Mouse (Mus musculus): ENCODE measurements at regions not wholly inside any gene's neighbourhood (a gene's known extent, or its start where the extent isn't known, plus 50 kb on each side); places are given as distances from the start of the nearest gene placed in this dataset.
A peak's percentile ranks its signal among the peaks of the same experiment; 100 is the strongest.

DNA sequence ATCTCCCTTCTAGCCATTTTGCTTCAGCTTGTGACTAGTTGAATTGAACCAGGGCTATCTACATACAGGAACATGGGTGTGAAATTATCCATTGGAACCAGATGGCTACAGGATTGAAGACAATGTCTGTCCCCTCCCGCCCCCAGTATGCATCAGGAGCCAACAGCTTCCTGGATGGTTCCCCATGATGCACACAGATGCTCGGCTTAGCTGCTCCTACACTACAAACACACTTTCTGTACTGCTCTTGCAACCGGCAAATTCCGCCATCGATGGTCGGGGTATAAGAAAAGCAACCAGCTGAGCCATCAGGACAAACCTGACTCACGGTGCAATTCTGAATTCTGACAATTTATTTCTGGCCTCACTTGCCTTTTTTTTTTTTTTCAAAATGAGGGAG, 258.9 kb downstream of the Tle3 start:
- DNase-seq (ENCODE audit: low spot score) = no peak
- H3K4me1 ChIP-seq = peaks cover 23% of the 10 kb centered on the region
- H3K36me3 ChIP-seq (replicated peaks) = no peaks in the 10 kb centered on the region
- no peak overlapping the region for H3K27ac ChIP-seq (replicated peaks)
- no peaks in the 10 kb centered on the region for H3K9me3 ChIP-seq
- no peak overlapping the region for H3K4me3 ChIP-seq
- WGBS = 88% methylated on average over 7 of the region's 7 CpGs
- H3K27me3 ChIP-seq (replicated peaks; ENCODE audit: low read depth, poor library complexity, severe bottlenecking) = peaks cover 31% of the 10 kb centered on the region; the same call in 1 of the 2 replicates

DNA sequence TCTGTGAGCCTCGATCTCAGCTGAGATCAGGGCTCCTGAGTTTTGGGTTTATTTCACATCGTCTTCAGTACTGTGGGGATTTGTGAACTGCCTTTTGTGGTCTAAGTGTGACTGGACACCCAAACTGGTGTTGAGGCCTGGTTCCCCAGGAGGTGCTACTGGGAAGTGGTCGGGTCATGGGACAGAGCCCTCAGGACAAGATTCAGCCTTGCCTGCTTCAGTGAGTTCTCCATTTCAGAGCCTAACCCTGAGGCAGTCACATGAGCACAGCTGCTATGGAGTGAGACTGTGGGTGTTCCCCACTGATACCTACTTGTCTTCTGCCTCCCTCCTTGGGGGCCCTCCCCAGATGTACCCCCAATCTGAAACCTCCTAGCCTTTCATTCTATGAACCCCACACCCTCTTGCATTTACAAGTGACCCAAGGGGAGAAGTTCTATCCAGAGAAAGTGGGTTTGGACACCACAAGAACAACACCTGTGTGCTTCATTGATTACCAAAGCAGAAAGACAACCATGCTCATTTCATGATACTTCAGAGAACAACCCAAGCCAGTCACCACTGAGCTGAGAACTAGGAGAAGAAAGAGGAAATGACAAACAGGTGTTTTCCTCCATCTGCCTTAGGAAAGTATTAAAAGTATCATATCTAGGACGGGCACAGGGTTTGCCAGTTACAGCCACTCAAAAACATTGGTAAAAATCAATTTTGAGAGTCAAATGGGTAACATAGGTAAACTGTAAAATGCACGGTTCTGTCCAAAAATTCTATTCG, 255.8 kb downstream of the Tle3 start:
- DNase-seq (ENCODE audit: low spot score) = no peak
- no peak overlapping the region for H3K4me3 ChIP-seq
- H3K27ac ChIP-seq (replicated peaks) = no peak overlapping the region
- H3K36me3 ChIP-seq (replicated peaks) = no peaks in the 10 kb centered on the region
- H3K27me3 ChIP-seq (replicated peaks; ENCODE audit: low read depth, poor library complexity, severe bottlenecking) = peaks cover 41% of the 10 kb centered on the region
- H3K9me3 ChIP-seq = no peaks in the 10 kb centered on the region
- H3K4me1 ChIP-seq = peaks cover 40% of the 10 kb centered on the region
- WGBS = 73% methylated on average over 6 of the region's 6 CpGs

DNA sequence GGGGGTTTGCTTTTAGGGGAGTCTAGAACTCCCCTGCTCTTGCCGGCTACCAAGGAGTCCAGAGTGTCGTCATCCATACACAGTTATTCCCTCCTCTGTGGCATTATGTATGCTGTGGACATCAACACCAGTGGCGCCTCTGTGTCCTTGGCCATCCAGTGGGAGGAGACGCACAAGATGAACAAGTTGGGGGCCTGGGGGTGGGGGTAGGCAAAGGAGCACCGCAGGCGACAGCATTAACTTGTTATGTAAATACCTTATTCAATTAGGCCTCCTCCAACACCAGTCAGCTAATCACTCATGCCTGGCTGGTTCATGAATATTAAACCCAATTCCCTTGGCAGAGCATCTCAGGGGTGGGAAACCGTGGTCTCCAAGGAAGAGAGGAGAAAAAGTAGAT, 250.8 kb downstream of the Tle3 start:
- Histone ChIP-seq H3K36me3 (replicated peaks) (no peaks in the 10 kb centered on the region), H3K4me3 (no peak overlapping the region), H3K27me3 (replicated peaks; ENCODE audit: low read depth, poor library complexity, severe bottlenecking) (peaks cover 57% of the 10 kb centered on the region), H3K9me3 (no peaks in the 10 kb centered on the region), H3K27ac (replicated peaks) (no peak overlapping the region), H3K4me1 (peaks cover 80% of the 10 kb centered on the region)
- WGBS = 42% methylated on average over 7 of the region's 7 CpGs
- DNase-seq (ENCODE audit: low spot score) = no peak

DNA sequence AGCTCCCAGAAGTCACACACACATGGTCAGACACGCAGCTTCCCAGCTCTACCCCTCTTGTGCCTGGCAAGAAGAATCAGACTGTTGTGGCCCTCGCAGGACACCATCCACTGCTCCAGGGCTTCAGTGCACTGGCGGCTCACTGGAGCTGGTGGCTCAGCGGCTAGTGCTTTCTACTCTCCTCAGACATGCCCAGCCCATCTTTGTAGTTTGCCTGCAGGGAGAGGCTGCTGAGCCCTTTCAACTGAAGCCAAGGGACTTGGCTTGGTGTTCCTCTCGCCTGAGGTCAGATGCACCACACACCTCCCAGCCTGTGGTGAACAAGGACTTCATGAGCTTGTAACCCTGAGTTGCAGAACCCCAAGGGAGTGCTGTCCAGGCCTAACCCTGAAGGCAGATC, 249.8 kb downstream of the Tle3 start:
- WGBS = 79% methylated on average over 5 of the region's 5 CpGs
- H3K27ac ChIP-seq (replicated peaks) = no peak overlapping the region; the same call in 1 of the 2 replicates
- no peak overlapping the region for H3K4me3 ChIP-seq
- no peak for DNase-seq (ENCODE audit: low spot score)
- H3K4me1 ChIP-seq = peaks cover 80% of the 10 kb centered on the region
- H3K27me3 ChIP-seq (replicated peaks; ENCODE audit: low read depth, poor library complexity, severe bottlenecking) = peaks cover 50% of the 10 kb centered on the region
- H3K9me3 ChIP-seq = no peaks in the 10 kb centered on the region
- no peaks in the 10 kb centered on the region for H3K36me3 ChIP-seq (replicated peaks)

DNA sequence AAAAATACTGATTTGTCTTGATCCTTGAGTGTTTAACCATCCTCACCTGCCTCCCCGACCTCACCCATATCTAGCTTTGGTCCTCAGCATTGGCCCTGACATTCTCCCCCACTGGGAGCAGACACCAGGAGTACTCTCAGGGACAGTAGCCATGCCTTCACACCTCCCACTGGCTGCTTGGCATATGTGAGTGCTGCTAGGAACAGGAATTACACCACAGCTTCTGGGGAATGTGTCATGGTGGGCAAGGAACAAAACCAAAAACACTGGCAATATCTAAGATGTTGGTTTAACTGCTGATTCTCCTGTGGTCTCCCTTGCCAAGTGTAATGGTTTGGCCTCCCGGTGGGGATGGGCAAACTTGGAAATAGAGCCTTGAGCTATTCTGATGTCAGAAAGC, 248.6 kb downstream of the Tle3 start:
- Histone ChIP-seq H3K4me1 (peaks cover 71% of the 10 kb centered on the region), H3K36me3 (replicated peaks) (no peaks in the 10 kb centered on the region), H3K9me3 (no peaks in the 10 kb centered on the region), H3K27ac (replicated peaks) (0 out of 2 replicates have a peak overlapping the region, but pooled peaks have one; percentile 4), H3K4me3 (no peak overlapping the region), H3K27me3 (replicated peaks; ENCODE audit: low read depth, poor library complexity, severe bottlenecking) (peaks cover 40% of the 10 kb centered on the region)
- 58% methylated on average over 2 of the region's 2 CpGs for WGBS
- DNase-seq (ENCODE audit: low spot score) = no peak

DNA sequence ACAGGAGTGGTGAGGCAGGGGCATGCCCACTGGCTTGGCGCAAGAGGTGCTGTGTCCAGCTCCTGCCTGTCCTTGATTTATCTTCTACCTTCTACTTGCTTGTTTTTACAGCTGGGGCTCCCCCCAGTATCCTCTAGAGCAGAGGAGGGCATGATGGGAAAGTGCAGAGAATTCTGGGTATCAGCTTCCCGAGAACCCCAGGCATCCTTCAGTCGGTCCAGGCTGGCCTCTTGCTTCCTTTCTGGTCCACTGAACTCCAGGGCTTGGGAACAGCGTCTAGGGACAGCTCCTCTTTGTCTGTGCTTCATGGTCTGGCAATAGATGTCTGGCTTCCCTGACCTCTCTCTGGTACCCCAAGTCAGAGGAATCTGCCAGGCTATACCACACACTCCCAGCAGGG, 247.9 kb downstream of the Tle3 start:
- Histone ChIP-seq H3K4me3 (no peak overlapping the region), H3K9me3 (no peaks in the 10 kb centered on the region), H3K36me3 (replicated peaks) (no peaks in the 10 kb centered on the region), H3K27me3 (replicated peaks; ENCODE audit: low read depth, poor library complexity, severe bottlenecking) (peaks cover 33% of the 10 kb centered on the region; the same call in 1 of the 2 replicates), H3K27ac (replicated peaks) (peak overlapping the region; percentile 83), H3K4me1 (peaks cover 77% of the 10 kb centered on the region)
- DNase-seq (ENCODE audit: low spot score) = no peak
- WGBS = 35% methylated on average over 4 of the region's 4 CpGs

DNA sequence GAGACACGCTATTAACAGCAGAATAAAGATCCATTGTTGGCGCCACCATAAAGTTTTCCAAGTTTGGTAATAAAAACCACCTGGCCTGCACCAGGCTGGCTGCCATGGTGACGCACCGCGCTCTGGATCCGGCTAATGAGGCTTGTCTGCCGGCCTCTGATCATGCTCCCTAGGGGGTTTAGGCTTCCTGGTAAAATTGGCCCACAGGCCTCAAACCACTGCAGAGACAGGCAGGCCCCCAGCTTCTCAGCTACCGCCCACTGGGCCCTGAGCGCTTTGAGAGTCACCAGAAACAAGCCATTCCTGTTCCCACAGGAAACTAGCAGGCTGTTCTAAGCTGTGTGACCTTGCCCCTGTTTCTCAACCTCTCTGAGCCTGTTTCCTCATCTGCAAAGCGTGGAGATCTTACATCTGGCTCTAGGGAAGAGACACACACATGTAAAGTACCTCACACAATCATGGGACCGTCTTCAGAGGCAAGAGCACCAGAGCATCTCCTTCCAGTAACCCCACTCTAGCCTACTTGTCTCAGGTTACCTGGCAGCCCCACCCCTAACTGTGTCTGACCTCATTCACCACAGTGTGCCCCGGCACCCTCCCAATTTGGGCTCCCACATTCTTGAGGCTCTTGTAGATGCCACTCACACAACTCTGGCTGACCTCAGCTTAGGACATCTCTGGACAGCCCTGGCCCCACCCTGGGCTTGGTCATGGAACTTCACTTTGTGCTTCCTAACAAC, 246.5 kb downstream of the Tle3 start:
- Histone ChIP-seq H3K4me1 (peaks cover 69% of the 10 kb centered on the region), H3K9me3 (no peaks in the 10 kb centered on the region), H3K27me3 (replicated peaks; ENCODE audit: low read depth, poor library complexity, severe bottlenecking) (peaks cover 26% of the 10 kb centered on the region; the same call in 1 of the 2 replicates), H3K4me3 (no peak overlapping the region), H3K36me3 (replicated peaks) (no peaks in the 10 kb centered on the region), H3K27ac (replicated peaks) (peak overlapping the region; percentile 83)
- 23% methylated on average over 12 of the region's 12 CpGs for WGBS
- DNase-seq (ENCODE audit: low spot score) = peak; percentile 92

DNA sequence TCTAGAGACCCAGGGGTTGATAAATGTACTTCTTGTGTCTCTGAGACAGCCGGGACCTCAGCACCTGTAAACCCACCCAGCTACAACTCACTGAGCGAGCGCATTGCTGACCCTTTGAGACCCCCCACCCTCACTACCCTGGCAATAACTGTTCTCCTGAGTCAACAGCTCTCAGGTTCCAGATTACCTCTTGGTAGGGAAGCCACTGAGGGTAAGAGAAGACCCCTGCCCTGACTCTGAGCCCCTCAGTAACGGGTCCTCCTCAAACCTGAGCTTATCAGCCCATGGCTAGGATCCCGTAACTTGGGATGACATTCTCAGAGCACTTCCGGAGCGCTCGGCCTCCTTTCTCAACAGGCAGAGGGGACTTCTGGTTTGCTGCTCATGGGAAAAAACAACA, 245.8 kb downstream of the Tle3 start:
- peak overlapping the region; percentile 83 for H3K27ac ChIP-seq (replicated peaks)
- WGBS = 39% methylated on average over 8 of the region's 8 CpGs
- no peaks in the 10 kb centered on the region for H3K9me3 ChIP-seq
- 0 out of 2 replicates have a peak, but pooled peaks cover 21% of the 10 kb centered on the region for H3K27me3 ChIP-seq (replicated peaks; ENCODE audit: low read depth, poor library complexity, severe bottlenecking)
- no peaks in the 10 kb centered on the region for H3K36me3 ChIP-seq (replicated peaks)
- H3K4me1 ChIP-seq = peaks cover 64% of the 10 kb centered on the region
- H3K4me3 ChIP-seq = no peak overlapping the region
- peak; percentile 49 for DNase-seq (ENCODE audit: low spot score)

DNA sequence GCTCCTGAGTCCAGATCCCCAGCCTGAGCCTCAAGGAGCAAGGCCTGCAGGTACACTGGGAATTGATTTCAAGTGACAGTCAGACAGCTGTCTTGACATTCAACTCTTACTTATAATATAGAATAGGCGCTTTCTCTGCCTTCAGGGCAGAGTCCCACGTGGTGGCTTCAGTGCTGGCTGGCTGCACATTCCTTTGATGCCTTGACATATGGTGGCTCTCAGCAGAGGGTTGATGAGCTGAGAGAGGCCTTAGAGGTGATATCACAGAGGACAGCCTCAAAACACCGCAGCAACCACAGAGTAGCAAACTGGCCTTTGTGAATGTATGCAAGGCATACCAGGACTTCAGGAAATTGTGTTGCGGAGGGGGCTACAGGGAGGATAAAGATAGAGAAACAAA, 243.4 kb downstream of the Tle3 start:
- Histone ChIP-seq H3K9me3 (no peaks in the 10 kb centered on the region), H3K4me1 (peaks cover 53% of the 10 kb centered on the region), H3K36me3 (replicated peaks) (no peaks in the 10 kb centered on the region), H3K27ac (replicated peaks) (0 out of 2 replicates have a peak overlapping the region, but pooled peaks have one; percentile 30), H3K4me3 (no peak overlapping the region), H3K27me3 (replicated peaks; ENCODE audit: low read depth, poor library complexity, severe bottlenecking) (peaks cover 17% of the 10 kb centered on the region; the same call in 1 of the 2 replicates)
- DNase-seq (ENCODE audit: low spot score) = no peak
- 58% methylated on average over 4 of the region's 4 CpGs for WGBS

DNA sequence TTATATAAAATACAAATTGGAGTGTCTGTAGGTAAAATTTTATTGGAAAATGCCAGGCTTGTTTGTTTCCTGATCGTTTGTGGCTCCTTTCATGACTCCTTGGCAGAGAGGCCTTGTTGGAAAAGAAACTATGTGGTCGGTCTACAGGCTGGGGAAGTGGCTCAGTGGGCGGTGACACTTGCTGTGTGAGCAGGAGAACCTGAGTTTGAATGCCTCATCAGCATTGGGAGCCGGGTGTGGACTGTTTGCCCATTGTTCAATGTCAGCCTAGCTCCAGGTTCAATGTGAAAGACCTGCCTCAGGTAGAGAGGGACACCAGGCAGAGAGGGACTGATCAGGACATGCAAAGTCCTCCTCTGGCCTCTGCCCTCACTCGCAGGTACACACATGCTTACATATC, 235.4 kb downstream of the Tle3 start:
- DNase-seq (ENCODE audit: low spot score) = no peak
- Histone ChIP-seq H3K27ac (replicated peaks) (no peak overlapping the region), H3K36me3 (replicated peaks) (no peaks in the 10 kb centered on the region), H3K27me3 (replicated peaks; ENCODE audit: low read depth, poor library complexity, severe bottlenecking) (peaks cover 10% of the 10 kb centered on the region; the same call in 1 of the 2 replicates), H3K9me3 (no peaks in the 10 kb centered on the region), H3K4me1 (peaks cover 47% of the 10 kb centered on the region), H3K4me3 (no peak overlapping the region)
- 81% methylated on average over 5 of the region's 5 CpGs for WGBS

DNA sequence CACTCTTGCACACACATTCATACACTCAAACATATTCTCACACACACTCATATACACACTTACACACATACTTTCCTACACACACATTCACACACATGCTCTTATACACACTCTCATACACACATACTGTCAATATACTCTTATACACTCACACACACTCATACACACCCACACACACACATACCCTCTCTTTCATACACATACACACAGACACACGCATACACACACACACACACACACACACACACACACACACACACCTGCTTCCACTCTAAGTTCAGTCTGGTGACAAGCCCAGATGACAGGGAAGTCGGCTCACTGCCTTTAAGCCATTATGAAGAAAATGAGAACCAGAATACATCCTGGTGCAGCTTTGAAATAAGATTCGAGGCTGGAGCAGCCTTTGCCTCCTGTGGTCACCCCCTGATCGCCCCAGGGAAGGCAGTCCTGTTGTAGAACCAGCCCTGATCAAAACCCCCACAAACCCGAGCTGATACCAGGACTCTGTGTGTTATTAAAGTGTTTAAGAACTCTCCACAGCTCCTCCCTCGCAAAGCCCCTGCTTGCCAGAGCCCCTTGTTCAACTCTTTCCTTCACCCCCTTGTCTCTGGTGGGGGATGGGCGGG, 230.3 kb downstream of the Tle3 start:
- H3K27me3 ChIP-seq (replicated peaks; ENCODE audit: low read depth, poor library complexity, severe bottlenecking) = no peaks in the 10 kb centered on the region
- H3K9me3 ChIP-seq = no peaks in the 10 kb centered on the region
- no peak overlapping the region for H3K4me3 ChIP-seq
- H3K27ac ChIP-seq (replicated peaks) = peak overlapping the region; percentile 75
- 29% methylated on average over 7 of the region's 7 CpGs for WGBS
- peaks cover 53% of the 10 kb centered on the region for H3K4me1 ChIP-seq
- H3K36me3 ChIP-seq (replicated peaks) = no peaks in the 10 kb centered on the region
- DNase-seq (ENCODE audit: low spot score) = peak; percentile 85

DNA sequence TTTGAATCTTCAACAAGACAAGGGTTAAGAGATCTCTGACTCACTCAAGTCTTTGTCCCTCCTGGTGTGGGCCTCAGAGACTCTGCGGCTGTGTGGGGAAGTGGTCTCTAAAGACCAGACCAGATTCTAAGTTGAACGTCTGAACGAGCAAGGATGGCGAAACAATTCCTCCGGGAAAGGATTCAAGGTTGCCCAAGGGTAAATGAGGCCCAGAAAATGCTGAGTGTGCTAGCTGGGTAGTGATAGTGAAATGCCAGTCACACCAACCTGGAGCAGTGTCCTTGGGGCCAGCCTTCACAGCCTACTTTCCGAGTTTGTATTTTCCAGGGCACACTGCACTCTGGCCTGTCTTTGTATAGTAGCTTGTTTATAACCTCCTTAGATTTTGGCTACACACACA, 229.7 kb downstream of the Tle3 start:
- H3K36me3 ChIP-seq (replicated peaks) = no peaks in the 10 kb centered on the region
- no peak overlapping the region for H3K4me3 ChIP-seq
- H3K4me1 ChIP-seq = peaks cover 59% of the 10 kb centered on the region
- H3K9me3 ChIP-seq = no peaks in the 10 kb centered on the region
- H3K27me3 ChIP-seq (replicated peaks; ENCODE audit: low read depth, poor library complexity, severe bottlenecking) = no peaks in the 10 kb centered on the region; the same call in 1 of the 2 replicates
- no peak for DNase-seq (ENCODE audit: low spot score)
- H3K27ac ChIP-seq (replicated peaks) = peak overlapping the region; percentile 75
- WGBS = 65% methylated on average over 6 of the region's 6 CpGs
